21 mouse cellular contexts compared by ENCODE assay signal in the genomic region with DNA sequence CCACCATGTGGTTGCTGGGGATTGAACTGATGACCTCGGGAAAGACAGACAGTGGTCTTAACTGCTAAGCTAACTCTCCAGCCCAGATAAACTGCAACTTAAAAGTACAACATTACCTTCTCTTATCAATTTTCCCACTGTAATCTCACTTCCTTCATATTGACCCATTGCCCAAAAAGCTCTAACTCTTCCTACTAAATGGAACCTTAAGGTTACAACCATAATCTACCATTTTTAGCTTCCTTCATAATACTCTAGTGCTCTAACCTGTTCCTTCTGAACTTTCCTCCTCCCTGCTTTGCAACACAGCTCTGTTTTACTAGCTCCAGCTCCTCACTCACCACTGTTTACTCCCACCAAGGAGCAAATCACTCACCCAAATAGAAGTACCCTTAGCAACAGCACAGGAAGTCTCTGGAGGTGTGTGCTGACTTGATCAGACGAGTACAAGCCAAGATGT. TPM values are rescaled to one million over a fixed set of nuclear protein-coding genes. Genes with fewer than 3 reads are reported as not detected.
A peak's percentile ranks its signal among the peaks of the same experiment; 100 is the strongest.
DNase-seq lines count a peak whose midpoint lies in the region; ATAC-seq lines count a peak whose summit lies in the region.
"Had no signal": no experiment of that assay in that cellular context is flagged by ENCODE, and none has a peak within 500 bp of the region (broad histone marks: within the 10 kb centered on the region; RNA-seq: fewer than 3 reads in every experiment).

No protein-coding gene starts in this region.

- H3K4me1 ChIP-seq in hindbrain, embryonic 10.5 days (replicated peaks): no peaks in the 10 kb centered on the region
- H3K4me1 ChIP-seq: embryonic facial prominence, embryonic 15.5 days; forebrain, embryonic 10.5 days; neural tube, embryonic 15.5 days had no signal

- intact Hi-C loops in left cerebral cortex, postnatal 25 days (cut with DNase I): no loop called here

- peak; percentile 22 for ATAC-seq in activated CD4-positive, CD25-positive, alpha-beta regulatory T cell, adult 4 months
- peak; percentile 45 for ATAC-seq in megakaryocyte progenitor cell, adult 5-6 weeks (replicated peaks; ENCODE audit: poor library complexity)
- ATAC-seq: forebrain, postnatal 0 days; hindbrain, embryonic 16.5 days had no signal

- WGBS in hindbrain, embryonic 10.5 days: 88% methylated on average over 2 of the region's 2 CpGs

- DNase-seq in lung, postnatal 36 days: peak; percentile 24
- DNase-seq in lung, postnatal 14 days: no peak
- no peak for DNase-seq in left cerebral cortex, postnatal 25 days (ENCODE audit: low spot score in 2 of 2)
- no peak for DNase-seq in gastrocnemius, postnatal 25 days
- no peak for DNase-seq in hindbrain, embryonic 10.5 days (ENCODE audit: low spot score)
- DNase-seq: cerebellum, adult 18-20 months; cerebellum, postnatal 25 days; forebrain, postnatal 0 days; heart, postnatal 36 days; kidney, adult 18-20 months; kidney, postnatal 25 days; midbrain, embryonic 14.5 days; right cerebral cortex, postnatal 25 days; thymus, adult 2 months had no signal

- H3K27me3 ChIP-seq in hindbrain, embryonic 10.5 days (ENCODE audit: insufficient read depth, poor library complexity, severe bottlenecking): no peaks in the 10 kb centered on the region
- H3K27me3 ChIP-seq: embryonic facial prominence, embryonic 15.5 days; heart, embryonic 13.5 days; neural tube, embryonic 15.5 days had no signal

- H3K4me3 ChIP-seq in hindbrain, embryonic 10.5 days: no peak overlapping the region
- H3K4me3 ChIP-seq: embryonic facial prominence, embryonic 15.5 days; forebrain, embryonic 10.5 days; heart, embryonic 13.5 days; neural tube, embryonic 15.5 days had no signal

- H3K36me3 ChIP-seq in hindbrain, embryonic 10.5 days: peaks cover 15% of the 10 kb centered on the region
- H3K36me3 ChIP-seq: embryonic facial prominence, embryonic 15.5 days; heart, embryonic 13.5 days; neural tube, embryonic 15.5 days had no signal

- H3K27ac ChIP-seq in hindbrain, embryonic 10.5 days: no peak overlapping the region
- H3K27ac ChIP-seq: embryonic facial prominence, embryonic 15.5 days; forebrain, embryonic 10.5 days; heart, embryonic 13.5 days; neural tube, embryonic 15.5 days had no signal

- H3K9me3 ChIP-seq in hindbrain, embryonic 10.5 days: peaks cover 17% of the 10 kb centered on the region
- H3K9me3 ChIP-seq: embryonic facial prominence, embryonic 15.5 days; heart, embryonic 13.5 days; neural tube, embryonic 15.5 days had no signal

RNA-seq across cellular contexts. Expression of a gene that starts 30.9 kb away (rescaled TPM):
- 10 to 100 TPM; 51.4 to 65.5 TPM for polyA plus RNA-seq in activated CD4-positive, CD25-positive, alpha-beta regulatory T cell, adult 4 months (2017; shearing (Covaris generic))
- 93.9 and 100 TPM in 2 replicates for total RNA-seq in megakaryocyte progenitor cell, adult 5-6 weeks (2015)
- total RNA-seq in megakaryocyte progenitor cell, adult 5-6 weeks (2017): 89.1 and 113 TPM in 2 replicates
- total RNA-seq in left cerebral cortex, postnatal 25 days (2021): 100 to 1,000 TPM; 146 to 147 TPM
- total RNA-seq in gastrocnemius, postnatal 25 days (2021): 100 to 1,000 TPM; 218 to 239 TPM
- polyA plus RNA-seq in hindbrain, embryonic 10.5 days (2016; fragmentation: Nextera tagmentation; extraction: Ambion mirVana): 81.9 and 94.4 TPM in 2 replicates
